In the genomic region with DNA sequence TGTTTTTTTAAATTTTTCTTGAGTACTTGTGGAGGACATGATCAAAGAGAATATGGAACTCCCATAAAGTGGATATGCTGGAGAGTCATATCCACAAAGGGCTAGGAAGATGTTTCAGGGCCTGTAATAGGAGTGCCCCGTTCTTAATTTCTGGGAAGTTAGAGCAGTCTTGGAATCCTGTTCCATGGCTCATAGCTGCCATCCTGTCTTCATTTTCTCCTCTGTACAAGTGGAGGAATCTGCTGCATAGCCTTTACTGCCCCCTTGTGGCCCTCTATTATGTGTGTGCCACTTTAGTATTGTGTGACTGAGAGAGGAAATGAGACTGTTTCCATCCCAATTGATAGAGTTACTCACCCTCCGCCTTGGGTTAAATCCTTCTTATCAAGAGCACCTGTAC, we compare ENCODE assay signal across 9 mouse cellular contexts.
A peak's percentile ranks its signal among the peaks of the same experiment; 100 is the strongest.
DNase-seq lines count a peak whose midpoint lies in the region; ATAC-seq and TF ChIP-seq lines count a peak whose summit lies in the region.
"Had no signal": no experiment of that assay in that cellular context is flagged by ENCODE, and none has a peak within 500 bp of the region (broad histone marks: within the 10 kb centered on the region; RNA-seq: fewer than 3 reads in every experiment).

No protein-coding gene starts in this region.

- DNase-seq in 3134 (ENCODE audit: extremely low read depth, insufficient read length, low spot score): peak; percentile 11
- DNase-seq in CH12.LX (ENCODE audit: extremely low read depth): peak; percentile 76
- DNase-seq in c-Kit-positive CD71-positive TER-119-negative erythroid progenitor cells, embryonic 14.5 days (ENCODE audit: low read depth): peak; percentile 24
- DNase-seq in forelimb bud, embryonic 11.5 days (ENCODE audit: low read depth, low spot score): peak; percentile 74
- peak; percentile 74 to 82 for DNase-seq in kidney, postnatal 4 days
- DNase-seq in lung, embryonic 14.5 days: peak; percentile 92
- peak; percentile 65 for DNase-seq in right cerebral cortex, adult 18-20 months

- no peaks in the 10 kb centered on the region for H3K79me2 ChIP-seq in CH12.LX (replicated peaks; ENCODE audit: control insufficient read depth, extremely low read depth, insufficient read depth, poor library complexity, severe bottlenecking)

- H3K27ac ChIP-seq in CH12.LX (ENCODE audit: insufficient read depth, low read depth): no peak overlapping the region
- H3K27ac ChIP-seq in lung, embryonic 14.5 days (ENCODE audit: low read depth): no peak overlapping the region
- H3K27ac ChIP-seq: heart, embryonic 13.5 days had no signal

- H3K4me1 ChIP-seq in CH12.LX (ENCODE audit: control insufficient read depth in 1 of 2, insufficient read depth in 2 of 2): 0 out of 4 replicates have a peak, but pooled peaks cover 3 to 4% of the 10 kb centered on the region in 2 experiments
- H3K4me1 ChIP-seq in lung, embryonic 14.5 days (ENCODE audit: insufficient read depth): no peaks in the 10 kb centered on the region
- H3K4me1 ChIP-seq: heart, embryonic 13.5 days had no signal

- no peaks in the 10 kb centered on the region for H3K27me3 ChIP-seq in CH12.LX (replicated peaks)
- no peaks in the 10 kb centered on the region for H3K27me3 ChIP-seq in lung, embryonic 14.5 days (ENCODE audit: insufficient read depth, low read length)
- H3K27me3 ChIP-seq: heart, embryonic 13.5 days had no signal

- peak; percentile 74 for TF ChIP-seq RAD21 in CH12.LX (IDR thresholded peaks at IDR 0.05; ENCODE audit: low read depth, low read length)

- 22% methylated on average over 2 of the region's 2 CpGs for WGBS in lung, embryonic 14.5 days

- peak; percentile 62 to 82 for TF ChIP-seq CTCF in CH12.LX (conservative IDR thresholded peaks at IDR 0.05 in 1 of 2, IDR thresholded peaks at IDR 0.05 in 1 of 2; ENCODE audit: low read depth in 2 of 2, low read length in 2 of 2)
- peak; percentile 89 for TF ChIP-seq CTCF in lung, embryonic 14.5 days (IDR thresholded peaks at IDR 0.05; ENCODE audit: low read depth)

- H3K9ac ChIP-seq in CH12.LX (ENCODE audit: insufficient read depth, low read depth): no peak overlapping the region
- H3K9ac ChIP-seq in lung, embryonic 14.5 days: no peak overlapping the region
- H3K9ac ChIP-seq: heart, embryonic 13.5 days had no signal

- H3K9me3 ChIP-seq in CH12.LX (replicated peaks; ENCODE audit: low read length): no peaks in the 10 kb centered on the region
- no peaks in the 10 kb centered on the region for H3K9me3 ChIP-seq in lung, embryonic 14.5 days (ENCODE audit: low read depth, low read length)
- H3K9me3 ChIP-seq: heart, embryonic 13.5 days had no signal

- TF ChIP-seq EP300 in CH12.LX (IDR thresholded peaks at IDR 0.05; ENCODE audit: low read length): no peak

- H3K4me3 ChIP-seq in CH12.LX (replicated peaks in 1 of 3; ENCODE audit: low read depth in 2 of 3, low read length in 2 of 3, poor library complexity in 1 of 3): no peak overlapping the region
- no peak overlapping the region for H3K4me3 ChIP-seq in lung, embryonic 14.5 days (ENCODE audit: low read depth, low read length)
- H3K4me3 ChIP-seq: heart, embryonic 13.5 days had no signal

- in situ Hi-C loops in CH12.LX (cut with MboI; ENCODE audit: low pct_ligation_motif_present, low pct_unique_long_range_greater_than_20kb, low sequenced_read_pairs): no loop called here

- no peak for ATAC-seq in lung, embryonic 14.5 days (ENCODE audit: insufficient read depth)
- no peak for ATAC-seq in activated CD4-positive, CD25-positive, alpha-beta regulatory T cell, adult 4 months

- dilution Hi-C loops in CH12.LX (cut with MboI; ENCODE audit: extremely low pct_ligation_motif_present, extremely low pct_unique_long_range_greater_than_20kb, low sequenced_read_pairs): no loop called here

- H3K36me3 ChIP-seq in CH12.LX (replicated peaks in 1 of 2; ENCODE audit: control insufficient read depth in 1 of 2, insufficient read depth in 1 of 2, low read length in 1 of 2): no peaks in the 10 kb centered on the region
- H3K36me3 ChIP-seq in lung, embryonic 14.5 days (ENCODE audit: insufficient read depth): no peaks in the 10 kb centered on the region
- H3K36me3 ChIP-seq: heart, embryonic 13.5 days had no signal

- no peak for TF ChIP-seq POLR2A in CH12.LX (IDR thresholded peaks at IDR 0.05; ENCODE audit: low read depth, low read length)

- no peak overlapping the region for H3K4me2 ChIP-seq in CH12.LX (ENCODE audit: insufficient read depth, low read depth, poor library complexity, severe bottlenecking)
- H3K4me2 ChIP-seq in lung, embryonic 14.5 days: no peak overlapping the region
- H3K4me2 ChIP-seq: heart, embryonic 13.5 days had no signal

TF ChIP-seq in CH12.LX, 34 proteins besides CTCF, POLR2A, EP300 and RAD21:
- TF ChIP-seq NELFE (IDR thresholded peaks at IDR 0.05; ENCODE audit: low read depth, low read length) (peak; percentile 19; the same call in 1 of the 2 replicates), ZC3H11A (IDR thresholded peaks at IDR 0.05; ENCODE audit: low read depth, low read length) (peak; percentile 55), SMC3 (IDR thresholded peaks at IDR 0.05; ENCODE audit: low read depth, low read length) (peak; percentile 78), IRF4 (IDR thresholded peaks at IDR 0.05; ENCODE audit: low read depth, low read length) (no peak), NRF1 (IDR thresholded peaks at IDR 0.05; ENCODE audit: low read depth, low read length) (no peak)

Comparison
In these comparisons a context has a peak if more than half of its experiments do, and no peak if none do; other contexts are left out.
1. DNase-seq: peak in every context shown above with its lines; median percentile 92 in lung, embryonic 14.5 days; 78 in kidney, postnatal 4 days; 76 in CH12.LX; 74 in forelimb bud, embryonic 11.5 days; 65 in right cerebral cortex, adult 18-20 months; 24 in c-Kit-positive CD71-positive TER-119-negative erythroid progenitor cells, embryonic 14.5 days; 11 in 3134.